Mouse (Mus musculus) cortical plate, adult 2 months (tissue): Measurements from ENCODE around the gene Map7d1. TPM values are rescaled to one million over a fixed set of nuclear protein-coding genes. Genes with fewer than 3 reads are reported as not detected.

Experiments
- H3K27ac ChIP-seq: fragments of 200-500 bp; 2 replicates; pipeline ENCODE4 v1.5.1; 2012; ENCODE audit warnings: low read length, control low read depth, inconsistent platforms; ENCODE audit not compliant: insufficient read depth
- H3K4me1 ChIP-seq: fragments of 200-500 bp; 2 replicates; pipeline ENCODE4 v1.6.1; 2011; ENCODE audit warnings: low read length; ENCODE audit not compliant: control insufficient read depth, insufficient read depth
- H3K4me3 ChIP-seq: fragments of 200-500 bp; 2 replicates; pipeline ENCODE4 v1.5.1; 2011; ENCODE audit warnings: mild to moderate bottlenecking, low read length, control low read depth; ENCODE audit not compliant: insufficient read depth
- CTCF ChIP-seq: fragments of 200-500 bp; IDR thresholded peaks from 2 replicates; pipeline ENCODE4 v1.5.1; 2011; ENCODE audit warnings: mild to moderate bottlenecking, control low read depth, low read length; ENCODE audit not compliant: insufficient read depth; ENCODE audit errors: extremely low read depth
- POLR2A ChIP-seq: fragments of 200-500 bp; IDR thresholded peaks from 2 replicates; pipeline ENCODE4 v1.6.1; 2011; ENCODE audit warnings: mild to moderate bottlenecking, low read length, control low read depth; ENCODE audit not compliant: insufficient read depth; ENCODE audit errors: extremely low read depth
- polyA plus RNA-seq: library from polyadenylated mRNA; depleted of rRNA; stranded (reverse); fragments of >200 nt; gene quantifications from 2 replicates; pipeline ENCODE4 v1.2.3, GENCODE M21; 2012; rRNA removed

The Map7d1 gene
- polyA plus RNA-seq, 1 experiment, result 206 TPM

GRCm38 (mm10) chr4:126197485-126197884, 58.7 kb downstream of the Map7d1 start:
- no peak for TF ChIP-seq POLR2A
- no peak for TF ChIP-seq CTCF
- Histone ChIP-seq H3K27ac (no peak overlapping the region), H3K4me3 (no peak overlapping the region), H3K4me1 (peaks cover 11% of the 10 kb centered on the region)

- TF ChIP-seq CTCF, result no peak
- TF ChIP-seq POLR2A, result no peak
- Histone ChIP-seq H3K4me1 (peaks cover 7% of the 10 kb centered on the region), H3K27ac (no peak overlapping the region)
These were observed 61.2 kb downstream of the Map7d1 start for GRCm38 (mm10) chr4:126194916-126195315.

GRCm38 (mm10) chr4:126194216-126194615, 61.9 kb downstream of the Map7d1 start:
- TF ChIP-seq POLR2A, result no peak
- TF ChIP-seq CTCF, result no peak
- peaks cover 5% of the 10 kb centered on the region; the same call in 1 of the 2 replicates for H3K4me1 ChIP-seq

More at GRCm38 (mm10) chr4:126194916-126195315, 61.2 kb downstream of the Map7d1 start:
- no peak overlapping the region for H3K4me3 ChIP-seq

GRCm38 (mm10) chr4:126190636-126191035, 65.5 kb downstream of the Map7d1 start:
- H3K27ac ChIP-seq, result no peak overlapping the region
- TF ChIP-seq CTCF (no peak), POLR2A (no peak)
- no peaks in the 10 kb centered on the region; the same call in 1 of the 2 replicates for H3K4me1 ChIP-seq
- no peak overlapping the region for H3K4me3 ChIP-seq

More at GRCm38 (mm10) chr4:126194216-126194615, 61.9 kb downstream of the Map7d1 start:
- Histone ChIP-seq H3K27ac (no peak overlapping the region), H3K4me3 (no peak overlapping the region)

- TF ChIP-seq CTCF (no peak), POLR2A (no peak)
- no peaks in the 10 kb centered on the region; the same call in 1 of the 2 replicates for H3K4me1 ChIP-seq
- no peak overlapping the region for H3K27ac ChIP-seq
- H3K4me3 ChIP-seq, result no peak overlapping the region
These were observed 69.0 kb downstream of the Map7d1 start for GRCm38 (mm10) chr4:126187096-126187495.

- no peak overlapping the region for H3K27ac ChIP-seq
- no peaks in the 10 kb centered on the region; the same call in 1 of the 2 replicates for H3K4me1 ChIP-seq
- TF ChIP-seq CTCF (no peak), POLR2A (no peak)
- no peak overlapping the region for H3K4me3 ChIP-seq
These were observed 73.1 kb downstream of the Map7d1 start for GRCm38 (mm10) chr4:126183034-126183433.

Other genes starting within 250 kb of the Map7d1 start
- gene Csf3r, start 231.8 kb downstream of the Map7d1 start, polyA plus RNA-seq, result 6.6 and 6.8 TPM in 2 replicates
- gene Mrps15, start 209.4 kb downstream of the Map7d1 start, polyA plus RNA-seq, result 65.7 and 73.3 TPM in 2 replicates
- gene Oscp1, start 197.8 kb downstream of the Map7d1 start, polyA plus RNA-seq, result 20.3 and 21.4 TPM in 2 replicates
- gene Lsm10, start 159.7 kb downstream of the Map7d1 start, polyA plus RNA-seq, result 25.5 TPM in 2 replicates
- 15.9 and 17.5 TPM in 2 replicates for gene Stk40, start 152.4 kb downstream of the Map7d1 start, polyA plus RNA-seq
- gene Eva1b, start 108.6 kb downstream of the Map7d1 start, polyA plus RNA-seq, result 7.6 and 7.9 TPM in 2 replicates
- 1.0 and 1.1 TPM in 2 replicates for gene Sh3d21, start 92.9 kb downstream of the Map7d1 start, polyA plus RNA-seq
- gene Thrap3, start 53.6 kb downstream of the Map7d1 start, polyA plus RNA-seq, result 86.1 and 98.1 TPM in 2 replicates
- 111 and 117 TPM in 2 replicates for gene Trappc3, start 6.0 kb upstream of the Map7d1 start, polyA plus RNA-seq
- 0.36 and 0.52 TPM in 2 replicates for gene Col8a2, start 30.4 kb upstream of the Map7d1 start, polyA plus RNA-seq
- 37.7 and 40.3 TPM in 2 replicates for gene Adprhl2, start 65.4 kb upstream of the Map7d1 start, polyA plus RNA-seq
- 3.8 and 5.7 TPM in 2 replicates for gene Tekt2, start 69.3 kb upstream of the Map7d1 start, polyA plus RNA-seq
- gene Ago3, start 173.2 kb upstream of the Map7d1 start, polyA plus RNA-seq, result 11.3 and 11.4 TPM in 2 replicates
- 28.0 and 31.8 TPM in 2 replicates for gene Ago1, start 212.2 kb upstream of the Map7d1 start, polyA plus RNA-seq